Mouse (Mus musculus) heart, embryonic 12.5 days (tissue): ENCODE results near the gene Krtap5-4. TPM values are rescaled to one million over a fixed set of nuclear protein-coding genes. Genes with fewer than 3 reads are reported as not detected.
A peak's percentile ranks its signal among the peaks of the same experiment; 100 is the strongest.
"Not testable (repeated sequence)": the region's sequence is repeated elsewhere in the genome, so short reads cannot be mapped to it uniquely, and the experiment has no call there.

Source experiments
- ATAC-seq: fragments of 200-750 bp; cut with Nextera tagmentation; 2 replicates; pipeline ENCODE4 v1.8.0; 2017; ENCODE audit warnings: moderate TSS enrichment, moderate library complexity; ENCODE audit not compliant: insufficient number of reproducible peaks, low FRiP score
- H3K27ac ChIP-seq: fragments of 300-500 bp; sonication (generic); 2 replicates; pipeline ENCODE4 v1.5.1; 2016; ENCODE audit warnings: mild to moderate bottlenecking, moderate library complexity; ENCODE audit not compliant: poor library complexity, severe bottlenecking
- H3K27me3 ChIP-seq: fragments of 300-500 bp; sonication (generic); replicated peaks from 2 replicates; pipeline ENCODE4 v1.6.1; 2016; ENCODE audit warnings: mild to moderate bottlenecking, moderate library complexity
- H3K36me3 ChIP-seq: fragments of 300-500 bp; sonication (generic); 2 replicates; pipeline ENCODE4 v1.6.1; 2016; ENCODE audit warnings: mild to moderate bottlenecking, moderate library complexity
- H3K4me1 ChIP-seq: fragments of 300-500 bp; sonication (generic); replicated peaks from 2 replicates; pipeline ENCODE4 v1.6.1; 2016; ENCODE audit warnings: mild to moderate bottlenecking
- H3K4me2 ChIP-seq: fragments of 300-500 bp; sonication (generic); 2 replicates; pipeline ENCODE4 v1.6.1; 2016; ENCODE audit warnings: mild to moderate bottlenecking, moderate library complexity
- H3K4me3 ChIP-seq: fragments of 300-500 bp; sonication (generic); 2 replicates; pipeline ENCODE4 v1.5.1; 2016; ENCODE audit warnings: mild to moderate bottlenecking
- H3K9ac ChIP-seq: fragments of 300-500 bp; sonication (generic); 2 replicates; pipeline ENCODE4 v1.6.1; 2016; ENCODE audit warnings: mild to moderate bottlenecking, moderate library complexity
- H3K9me3 ChIP-seq: fragments of 300-500 bp; sonication (generic); replicated peaks from 2 replicates; pipeline ENCODE4 v1.6.1; 2016; ENCODE audit warnings: mild to moderate bottlenecking, moderate library complexity
- WGBS: fragments of 180-500 bp; shearing (Covaris S2); methylation state at CpG from one replicate; pipeline ENCODE4 v1.1.7; 2016; 5-methylcytosine and 5-hydroxymethylcytosine counted together
- polyA plus RNA-seq: library from polyadenylated mRNA; unstranded; fragments of >200 nt; fragmentation: Nextera tagmentation; extraction: Ambion mirVana; gene quantifications from 2 replicates; pipeline ENCODE4 v1.2.1, GENCODE M21; 2016

Krtap5-4 gene
- polyA plus RNA-seq, 1 experiment from 2014 or later, result not detected

GRCm38 (mm10) chr7:142322641-142323040, 19.3 kb downstream of the Krtap5-4 start:
- no peak for ATAC-seq
- no peak overlapping the region for H3K4me3 ChIP-seq
- H3K4me1 ChIP-seq, result peaks cover 47% of the 10 kb centered on the region
- no peaks in the 10 kb centered on the region for H3K36me3 ChIP-seq
- WGBS, result 79% methylated on average over 6 of the region's 6 CpGs
- H3K4me2 ChIP-seq, result no peak overlapping the region
- H3K9ac ChIP-seq, result no peak overlapping the region
- no peaks in the 10 kb centered on the region for H3K27me3 ChIP-seq
- no peak overlapping the region; the same call in 1 of the 2 replicates for H3K27ac ChIP-seq
- H3K9me3 ChIP-seq, result no peaks in the 10 kb centered on the region

GRCm38 (mm10) chr7:142323396-142324117, 20.2 kb downstream of the Krtap5-4 start:
- Histone ChIP-seq H3K9me3 (no peaks in the 10 kb centered on the region), H3K4me2 (no peak overlapping the region), H3K4me1 (peaks cover 49% of the 10 kb centered on the region), H3K36me3 (no peaks in the 10 kb centered on the region), H3K4me3 (no peak overlapping the region), H3K9ac (no peak overlapping the region), H3K27me3 (no peaks in the 10 kb centered on the region), H3K27ac (no peak overlapping the region)
- no peak for ATAC-seq
- 79% methylated on average over 12 of the region's 12 CpGs for WGBS

- 14% methylated on average over 9 of the region's 9 CpGs for WGBS
Observed at GRCm38 (mm10) chr7:142326714-142327445, 23.5 kb downstream of the Krtap5-4 start.

GRCm38 (mm10) chr7:142328507-142328906, 25.2 kb downstream of the Krtap5-4 start:
- Histone ChIP-seq H3K4me2 (no peak overlapping the region), H3K9me3 (no peaks in the 10 kb centered on the region), H3K9ac (no peak overlapping the region), H3K27ac (peak overlapping the region; percentile 98; the same call in 1 of the 2 replicates), H3K27me3 (no peaks in the 10 kb centered on the region), H3K4me3 (no peak overlapping the region), H3K36me3 (no peaks in the 10 kb centered on the region), H3K4me1 (peaks cover 63% of the 10 kb centered on the region)
- WGBS, result 70% methylated on average over 3 of the region's 3 CpGs
- no peak for ATAC-seq

More at GRCm38 (mm10) chr7:142326714-142327445, 23.5 kb downstream of the Krtap5-4 start:
- H3K4me3 ChIP-seq, result no peak overlapping the region
- no peak overlapping the region for H3K4me2 ChIP-seq
- peaks cover 56% of the 10 kb centered on the region for H3K4me1 ChIP-seq
- peak overlapping the region; percentile 79 for H3K27ac ChIP-seq
- H3K27me3 ChIP-seq, result no peaks in the 10 kb centered on the region
- H3K9me3 ChIP-seq, result no peaks in the 10 kb centered on the region
- ATAC-seq, result no peak
- H3K9ac ChIP-seq, result peak overlapping the region; percentile 18; the same call in 1 of the 2 replicates
- H3K36me3 ChIP-seq, result no peaks in the 10 kb centered on the region

- no peaks in the 10 kb centered on the region for H3K9me3 ChIP-seq
- H3K4me1 ChIP-seq, result peaks cover 73% of the 10 kb centered on the region
- 0 out of 2 replicates have a peak overlapping the region, but pooled peaks have one; percentile 54 for H3K9ac ChIP-seq
- H3K4me3 ChIP-seq, result no peak overlapping the region
- peak overlapping the region; percentile 98 for H3K27ac ChIP-seq
- ATAC-seq, result peak; percentile 90
- H3K27me3 ChIP-seq, result no peaks in the 10 kb centered on the region
- 3% methylated on average over 9 of the region's 9 CpGs for WGBS
- no peaks in the 10 kb centered on the region for H3K36me3 ChIP-seq
- peak overlapping the region; percentile 14; the same call in 1 of the 2 replicates for H3K4me2 ChIP-seq
Observed at GRCm38 (mm10) chr7:142330271-142330724, 26.9 kb downstream of the Krtap5-4 start.

GRCm38 (mm10) chr7:142331281-142331680, 27.9 kb downstream of the Krtap5-4 start:
- WGBS, result 48% methylated on average over 4 of the region's 4 CpGs
- H3K4me1 ChIP-seq, result peaks cover 70% of the 10 kb centered on the region
- no peaks in the 10 kb centered on the region for H3K36me3 ChIP-seq
- no peak overlapping the region for H3K9ac ChIP-seq
- H3K4me3 ChIP-seq, result no peak overlapping the region
- ATAC-seq, result no peak
- no peak overlapping the region for H3K4me2 ChIP-seq
- no peaks in the 10 kb centered on the region for H3K27me3 ChIP-seq
- peak overlapping the region; percentile 98 for H3K27ac ChIP-seq
- no peaks in the 10 kb centered on the region for H3K9me3 ChIP-seq

- H3K4me1 ChIP-seq, result peaks cover 57% of the 10 kb centered on the region
- not testable (repeated sequence) for H3K36me3 ChIP-seq, H3K9ac ChIP-seq, H3K4me2 ChIP-seq, H3K9me3 ChIP-seq, ATAC-seq, H3K27me3 ChIP-seq, H3K4me3 ChIP-seq
- peak overlapping the region; percentile 67 for H3K27ac ChIP-seq
- WGBS, result 64% methylated on average over 3 of the region's 9 CpGs
Observed at GRCm38 (mm10) chr7:142332741-142333140, 29.4 kb downstream of the Krtap5-4 start.

GRCm38 (mm10) chr7:142334246-142334645, 30.9 kb downstream of the Krtap5-4 start:
- ATAC-seq, result peak; percentile 51; the same call in 1 of the 2 replicates
- Histone ChIP-seq H3K4me3 (no peak overlapping the region), H3K36me3 (no peaks in the 10 kb centered on the region), H3K9me3 (no peaks in the 10 kb centered on the region), H3K4me1 (peaks cover 42% of the 10 kb centered on the region), H3K27me3 (no peaks in the 10 kb centered on the region), H3K4me2 (no peak overlapping the region), H3K9ac (0 out of 2 replicates have a peak overlapping the region, but pooled peaks have one; percentile 17), H3K27ac (peak overlapping the region; percentile 67; the same call in 1 of the 2 replicates)
- WGBS, result 2% methylated on average over 3 of the region's 3 CpGs

- H3K4me1 ChIP-seq, result peaks cover 33% of the 10 kb centered on the region
- no peak overlapping the region for H3K4me3 ChIP-seq
- ATAC-seq, result no peak
- no peaks in the 10 kb centered on the region for H3K36me3 ChIP-seq
- WGBS, result 85% methylated on average over 8 of the region's 8 CpGs
- no peak overlapping the region for H3K4me2 ChIP-seq
- H3K27me3 ChIP-seq, result no peaks in the 10 kb centered on the region
- no peak overlapping the region for H3K27ac ChIP-seq
- 0 out of 2 replicates have a peak overlapping the region, but pooled peaks have one; percentile 36 for H3K9ac ChIP-seq
- no peaks in the 10 kb centered on the region for H3K9me3 ChIP-seq
Observed at GRCm38 (mm10) chr7:142335151-142335550, 31.8 kb downstream of the Krtap5-4 start.

GRCm38 (mm10) chr7:142340269-142340970, 37.1 kb downstream of the Krtap5-4 start:
- H3K27me3 ChIP-seq, result no peaks in the 10 kb centered on the region
- H3K27ac ChIP-seq, result no peak overlapping the region
- no peaks in the 10 kb centered on the region for H3K9me3 ChIP-seq
- H3K4me3 ChIP-seq, result no peak overlapping the region
- H3K4me1 ChIP-seq, result peaks cover 14% of the 10 kb centered on the region; the same call in 1 of the 2 replicates
- H3K9ac ChIP-seq, result no peak overlapping the region
- no peak overlapping the region for H3K4me2 ChIP-seq
- H3K36me3 ChIP-seq, result no peaks in the 10 kb centered on the region
- no peak for ATAC-seq
- 50% methylated on average over 10 of the region's 10 CpGs for WGBS
